Mouse (Mus musculus): ENCODE measurements around the gene Sav1. TPM values are rescaled to one million over a fixed set of nuclear protein-coding genes. Genes with fewer than 3 reads are reported as not detected.

Gene Sav1
- polyA plus RNA-seq, 1 experiment from 2014 or later: 8.9 TPM

DNA sequence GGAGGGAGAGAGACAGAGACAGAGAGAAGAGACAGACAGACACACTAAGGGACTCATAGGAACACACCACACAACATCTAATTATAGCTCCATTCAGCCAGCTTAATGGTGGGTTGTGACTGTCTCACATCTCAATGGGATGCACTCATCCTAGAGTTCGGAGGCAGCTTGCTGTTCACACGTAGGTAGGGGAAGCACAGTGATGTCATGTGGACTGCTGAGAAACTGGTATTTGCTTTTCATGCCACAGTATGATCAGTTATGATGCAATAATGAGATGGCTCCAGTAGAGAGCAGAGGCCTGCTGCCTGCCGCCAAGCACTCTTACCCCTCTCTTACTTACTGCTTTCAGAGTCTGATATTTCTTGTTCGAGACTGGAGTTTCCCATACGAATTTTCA lies 40.9 kb downstream of the Sav1 start:
- Histone ChIP-seq H3K36me3 (peaks cover 14% of the 10 kb centered on the region; the same call in 1 of the 2 replicates), H3K27me3 (no peaks in the 10 kb centered on the region), H3K4me3 (no peak overlapping the region), H3K27ac (no peak overlapping the region), H3K9ac (no peak overlapping the region), H3K4me2 (replicated peaks) (no peak overlapping the region), H3K4me1 (no peaks in the 10 kb centered on the region), H3K9me3 (replicated peaks) (no peaks in the 10 kb centered on the region)
- 90% methylated on average over 5 of the region's 5 CpGs for WGBS
- no peak for ATAC-seq (ENCODE audit: low FRiP score)

DNA sequence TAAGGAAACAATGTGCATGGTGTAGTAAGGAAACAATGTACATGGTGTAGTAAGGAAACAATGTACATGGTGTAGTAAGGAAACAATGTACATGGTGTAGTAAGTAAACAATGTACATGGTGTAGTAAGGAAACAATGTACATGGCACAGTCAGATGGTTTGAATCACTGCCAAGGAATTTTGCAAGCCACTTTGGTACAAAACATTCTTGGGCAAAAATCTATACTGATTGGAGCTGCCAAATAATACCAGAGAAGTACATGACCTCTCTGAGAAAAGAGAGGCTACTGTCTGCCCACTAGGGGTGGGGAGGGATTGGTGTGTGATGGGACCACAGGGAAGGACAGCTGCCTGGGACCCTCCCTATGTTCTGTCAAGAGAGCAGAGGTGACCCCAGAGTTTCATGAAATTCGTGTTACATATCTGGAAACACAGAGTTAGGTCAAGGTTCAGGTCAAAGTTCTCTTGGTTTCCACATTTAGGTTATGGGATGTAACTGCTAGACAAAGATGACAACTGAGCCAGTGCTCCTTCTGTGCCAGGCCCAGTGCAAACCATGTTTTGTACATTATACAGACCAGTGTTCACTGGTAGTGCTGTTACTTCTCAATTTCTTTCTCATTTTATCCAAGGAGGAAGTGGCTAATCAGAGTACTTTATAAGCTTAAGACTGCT lies 45.0 kb downstream of the Sav1 start:
- WGBS: 54% methylated on average over 1 of the region's 1 CpGs
- Histone ChIP-seq H3K4me3 (no peak overlapping the region), H3K36me3 (peaks cover 21% of the 10 kb centered on the region), H3K4me1 (no peaks in the 10 kb centered on the region), H3K9me3 (replicated peaks) (no peaks in the 10 kb centered on the region), H3K9ac (no peak overlapping the region), H3K27me3 (no peaks in the 10 kb centered on the region), H3K4me2 (replicated peaks) (no peak overlapping the region), H3K27ac (no peak overlapping the region)
- ATAC-seq (ENCODE audit: low FRiP score): no peak

DNA sequence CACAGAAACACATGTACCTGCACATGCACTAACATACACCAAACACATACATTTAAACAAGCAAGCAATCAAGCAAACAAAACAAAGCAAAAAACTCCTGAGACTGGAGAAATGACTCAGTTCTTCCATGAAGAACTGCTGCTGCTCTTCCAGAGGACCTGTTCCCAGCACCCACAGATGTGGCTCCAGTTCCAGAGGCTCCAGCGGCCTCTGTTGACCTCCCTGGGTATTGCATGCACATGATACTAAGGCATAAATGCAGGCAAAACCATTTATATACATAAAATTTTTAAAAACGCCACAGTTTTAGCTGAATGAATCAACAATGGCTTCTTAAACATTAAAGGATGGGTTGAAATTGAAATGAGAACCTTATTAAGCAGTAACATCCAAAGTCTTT lies 47.5 kb downstream of the Sav1 start:
- H3K4me2 ChIP-seq (replicated peaks): no peak overlapping the region
- H3K27ac ChIP-seq: no peak overlapping the region
- ATAC-seq (ENCODE audit: low FRiP score): no peak
- no peak overlapping the region for H3K4me3 ChIP-seq
- no peaks in the 10 kb centered on the region for H3K27me3 ChIP-seq
- no peak overlapping the region for H3K9ac ChIP-seq
- H3K4me1 ChIP-seq: no peaks in the 10 kb centered on the region
- H3K9me3 ChIP-seq (replicated peaks): no peaks in the 10 kb centered on the region
- WGBS: 65% methylated on average over 2 of the region's 2 CpGs
- peaks cover 29% of the 10 kb centered on the region for H3K36me3 ChIP-seq

DNA sequence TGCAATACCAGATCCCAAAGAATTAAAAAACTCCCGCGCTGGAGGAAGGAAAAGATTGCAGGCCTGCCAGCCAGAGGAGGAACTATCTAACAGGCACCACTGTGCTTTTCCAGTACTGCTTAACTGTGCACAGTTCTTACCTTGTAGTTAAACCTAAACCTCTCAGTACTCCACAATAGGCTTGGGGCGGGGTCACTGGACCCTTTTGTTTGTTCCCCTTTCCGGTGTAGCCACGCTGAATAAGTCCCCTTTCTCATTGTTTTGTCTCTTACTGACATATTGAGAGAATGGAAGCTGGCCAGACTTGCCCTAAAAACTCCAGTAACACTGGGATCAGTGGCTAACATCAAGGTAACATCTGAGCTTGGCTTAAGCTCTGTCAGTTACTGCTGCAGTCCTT lies 49.1 kb downstream of the Sav1 start:
- peaks cover 31% of the 10 kb centered on the region for H3K36me3 ChIP-seq
- 60% methylated on average over 5 of the region's 5 CpGs for WGBS
- no peak for ATAC-seq (ENCODE audit: low FRiP score)

DNA sequence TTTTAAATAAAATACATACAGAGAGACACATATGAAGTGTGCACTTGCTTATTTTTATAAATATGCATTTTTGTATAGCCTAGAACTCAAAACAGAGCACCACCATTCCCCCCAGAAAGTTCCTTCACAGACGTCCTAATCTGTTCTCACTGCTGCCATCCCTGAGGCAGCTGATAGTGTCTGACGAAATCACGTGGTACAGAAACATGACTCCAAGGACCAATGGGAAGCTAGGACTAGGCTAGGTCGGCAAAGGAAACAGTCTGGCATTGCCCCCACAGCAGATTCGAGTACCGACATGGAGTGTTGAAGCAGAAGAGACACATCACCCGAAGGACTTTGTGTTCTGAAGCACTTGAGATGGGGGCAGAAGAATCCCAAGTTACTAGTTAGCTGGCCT lies 60.1 kb downstream of the Sav1 start:
- no peaks in the 10 kb centered on the region for H3K4me1 ChIP-seq
- no peaks in the 10 kb centered on the region for H3K27me3 ChIP-seq
- no peak for ATAC-seq (ENCODE audit: low FRiP score)
- H3K27ac ChIP-seq: no peak overlapping the region
- H3K36me3 ChIP-seq: peaks cover 11% of the 10 kb centered on the region
- no peak overlapping the region for H3K4me2 ChIP-seq (replicated peaks)
- H3K9ac ChIP-seq: no peak overlapping the region
- no peak overlapping the region for H3K4me3 ChIP-seq
- H3K9me3 ChIP-seq (replicated peaks): no peaks in the 10 kb centered on the region
- WGBS: 55% methylated on average over 7 of the region's 7 CpGs

More for the DNA sequence above, 49.1 kb downstream of the Sav1 start:
- Histone ChIP-seq H3K9ac (no peak overlapping the region), H3K27ac (no peak overlapping the region), H3K27me3 (no peaks in the 10 kb centered on the region), H3K4me2 (replicated peaks) (no peak overlapping the region), H3K4me3 (no peak overlapping the region), H3K4me1 (no peaks in the 10 kb centered on the region), H3K9me3 (replicated peaks) (no peaks in the 10 kb centered on the region)

DNA sequence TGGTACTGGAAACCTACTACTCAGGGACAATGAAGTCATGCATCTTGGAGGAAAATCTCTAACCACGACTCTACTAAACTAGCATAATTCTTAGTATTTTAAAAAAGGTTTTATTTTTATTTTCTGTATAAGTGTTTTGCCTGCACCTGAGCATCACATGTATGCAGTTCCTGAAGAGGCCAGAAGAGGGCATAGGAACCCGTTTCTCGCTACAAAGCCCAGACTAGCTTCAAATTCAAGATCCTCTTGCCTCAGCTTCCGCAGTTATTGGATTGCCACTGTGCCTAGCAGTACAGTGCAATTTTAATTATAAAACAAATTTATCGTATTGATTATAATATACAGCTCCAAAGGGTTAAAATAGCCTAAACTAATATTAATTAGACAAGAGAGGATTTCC lies 62.8 kb downstream of the Sav1 start:
- H3K9ac ChIP-seq: no peak overlapping the region
- H3K27me3 ChIP-seq: no peaks in the 10 kb centered on the region
- no peak overlapping the region for H3K4me3 ChIP-seq
- H3K27ac ChIP-seq: no peak overlapping the region
- H3K4me2 ChIP-seq (replicated peaks): no peak overlapping the region
- no peaks in the 10 kb centered on the region for H3K4me1 ChIP-seq
- no peaks in the 10 kb centered on the region for H3K9me3 ChIP-seq (replicated peaks)
- WGBS: 14% methylated on average over 5 of the region's 5 CpGs
- no peak for ATAC-seq (ENCODE audit: low FRiP score)
- peaks cover 5% of the 10 kb centered on the region; the same call in 1 of the 2 replicates for H3K36me3 ChIP-seq

DNA sequence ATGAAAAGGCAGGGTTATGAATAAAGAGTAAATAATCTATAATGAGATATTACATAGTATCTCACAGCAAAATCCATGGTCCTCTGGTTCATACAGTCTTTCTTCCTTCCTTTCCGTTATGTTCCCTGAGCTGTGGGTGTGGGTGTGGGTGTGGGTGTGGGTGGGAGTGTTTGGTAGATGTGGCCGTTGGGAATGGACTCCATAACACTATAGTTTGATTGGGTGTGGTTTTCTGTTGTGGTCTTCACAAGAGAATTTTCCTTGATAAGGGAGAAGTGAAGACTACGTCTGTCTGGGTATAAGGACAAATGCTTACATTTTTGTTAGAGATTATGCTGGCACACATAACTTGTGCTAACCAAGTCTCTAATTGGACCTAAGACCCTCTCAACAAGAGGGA lies 63.2 kb downstream of the Sav1 start:
- no peaks in the 10 kb centered on the region for H3K27me3 ChIP-seq
- H3K27ac ChIP-seq: no peak overlapping the region
- H3K9ac ChIP-seq: no peak overlapping the region
- 72% methylated on average over 3 of the region's 3 CpGs for WGBS
- H3K4me1 ChIP-seq: no peaks in the 10 kb centered on the region
- no peak overlapping the region for H3K4me3 ChIP-seq
- no peaks in the 10 kb centered on the region for H3K9me3 ChIP-seq (replicated peaks)
- peaks cover 5% of the 10 kb centered on the region; the same call in 1 of the 2 replicates for H3K36me3 ChIP-seq
- ATAC-seq (ENCODE audit: low FRiP score): no peak
- no peak overlapping the region for H3K4me2 ChIP-seq (replicated peaks)

DNA sequence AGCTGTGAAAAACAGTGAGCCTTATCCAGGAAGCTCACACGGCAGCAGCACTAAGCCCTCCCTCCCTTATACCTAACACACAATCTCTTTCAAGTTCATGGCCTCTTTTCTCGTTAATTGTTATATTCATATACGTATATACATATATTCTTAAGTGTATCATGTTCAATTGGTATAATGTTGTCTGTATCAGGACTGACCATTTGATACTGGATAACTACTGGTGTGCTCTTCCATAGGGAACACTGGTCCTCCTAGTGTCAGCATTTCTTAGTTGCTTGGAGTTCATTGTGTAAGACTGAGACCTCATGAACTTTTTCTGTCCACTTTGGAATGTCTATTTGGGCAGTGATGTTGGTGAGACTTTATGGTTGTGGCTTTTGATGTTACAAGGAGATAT lies 63.7 kb downstream of the Sav1 start:
- Histone ChIP-seq H3K4me3 (no peak overlapping the region), H3K9me3 (replicated peaks) (no peaks in the 10 kb centered on the region), H3K27me3 (no peaks in the 10 kb centered on the region), H3K4me2 (replicated peaks) (no peak overlapping the region), H3K9ac (no peak overlapping the region), H3K27ac (no peak overlapping the region), H3K36me3 (peaks cover 5% of the 10 kb centered on the region; the same call in 1 of the 2 replicates), H3K4me1 (no peaks in the 10 kb centered on the region)
- WGBS: 83% methylated on average over 3 of the region's 3 CpGs
- ATAC-seq (ENCODE audit: low FRiP score): no peak

DNA sequence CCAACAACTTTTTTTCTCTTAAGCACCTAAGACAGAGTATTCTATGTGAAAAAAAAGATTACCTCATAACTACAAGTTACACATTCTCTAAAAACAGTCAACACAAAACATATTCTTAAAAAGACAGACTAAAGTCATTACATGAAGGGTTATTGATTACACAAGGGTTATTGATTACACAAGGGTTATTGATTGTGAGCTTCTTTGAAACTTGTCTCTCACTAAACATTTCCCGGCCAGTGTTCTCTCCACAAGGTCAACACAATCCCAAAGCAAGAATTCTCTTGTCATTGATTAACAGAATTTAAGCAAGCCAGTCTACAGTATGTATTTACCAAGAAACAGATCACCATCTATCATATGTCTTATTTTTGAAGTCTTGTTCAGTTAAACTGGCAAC lies 64.7 kb downstream of the Sav1 start:
- no peaks in the 10 kb centered on the region for H3K27me3 ChIP-seq
- no peaks in the 10 kb centered on the region for H3K4me1 ChIP-seq
- WGBS: 78% methylated on average over 1 of the region's 1 CpGs
- no peak overlapping the region for H3K4me2 ChIP-seq (replicated peaks)
- no peak for ATAC-seq (ENCODE audit: low FRiP score)
- no peaks in the 10 kb centered on the region for H3K36me3 ChIP-seq
- no peak overlapping the region for H3K27ac ChIP-seq
- H3K9me3 ChIP-seq (replicated peaks): no peaks in the 10 kb centered on the region
- no peak overlapping the region for H3K9ac ChIP-seq
- no peak overlapping the region for H3K4me3 ChIP-seq

DNA sequence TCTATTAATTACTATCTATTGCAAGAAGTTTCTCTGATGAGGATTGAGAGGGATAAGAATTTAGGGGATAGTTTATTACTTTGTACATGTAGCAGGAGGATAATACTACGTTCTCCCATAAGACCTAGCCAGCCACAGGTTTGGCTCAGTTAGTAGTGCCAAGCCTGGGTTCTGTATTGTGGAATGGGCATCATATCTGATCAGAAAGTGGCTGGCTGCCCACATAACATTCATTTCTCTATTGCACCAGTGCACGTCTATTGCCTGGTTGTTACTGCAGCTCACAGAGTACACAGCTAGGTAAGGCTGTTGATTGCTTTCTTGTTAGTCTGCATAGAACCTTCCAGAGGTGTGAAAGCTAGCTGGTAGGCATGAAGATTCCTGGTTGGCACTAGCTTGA lies 68.9 kb downstream of the Sav1 start:
- 88% methylated on average over 2 of the region's 2 CpGs for WGBS
- no peaks in the 10 kb centered on the region for H3K27me3 ChIP-seq
- no peak overlapping the region for H3K4me2 ChIP-seq (replicated peaks)
- H3K4me3 ChIP-seq: no peak overlapping the region
- no peaks in the 10 kb centered on the region for H3K36me3 ChIP-seq
- no peak overlapping the region for H3K27ac ChIP-seq
- H3K9me3 ChIP-seq (replicated peaks): no peaks in the 10 kb centered on the region
- ATAC-seq (ENCODE audit: low FRiP score): no peak
- no peak overlapping the region for H3K9ac ChIP-seq
- H3K4me1 ChIP-seq: no peaks in the 10 kb centered on the region

Other genes with a start within 250 kb of the Sav1 start
- 1.5 and 1.6 TPM in 2 replicates for gene Cdkl1, start 195.7 kb downstream of the Sav1 start, polyA plus RNA-seq (2016; fragmentation: Nextera tagmentation; extraction: Ambion mirVana)
- 71.5 and 77.7 TPM in 2 replicates for gene Atl1, start 94.4 kb downstream of the Sav1 start, polyA plus RNA-seq (2016; fragmentation: Nextera tagmentation; extraction: Ambion mirVana)
- 42.9 and 44.7 TPM in 2 replicates for gene Map4k5, start 93.8 kb downstream of the Sav1 start, polyA plus RNA-seq (2016; fragmentation: Nextera tagmentation; extraction: Ambion mirVana)
- gene Nin, start 126.7 kb upstream of the Sav1 start, polyA plus RNA-seq (2016; fragmentation: Nextera tagmentation; extraction: Ambion mirVana): 15.7 and 17.0 TPM in 2 replicates
- not detected in 2 replicates for gene Abhd12b, start 167.1 kb upstream of the Sav1 start, polyA plus RNA-seq (2016; fragmentation: Nextera tagmentation; extraction: Ambion mirVana)
- 7.0 and 7.6 TPM in 2 replicates for gene Pygl, start 244.5 kb upstream of the Sav1 start, polyA plus RNA-seq (2016; fragmentation: Nextera tagmentation; extraction: Ambion mirVana)

Measured in hindbrain, embryonic 12.5 days (tissue).